Mouse (Mus musculus): ENCODE measurements around the gene Ogdh.

- TF ChIP-seq GATA1 (IDR thresholded peaks at IDR 0.05; ENCODE audit: borderline replicate concordance, low read length) (no peak), FLI1 (IDR thresholded peaks at IDR 0.05; ENCODE audit: low read length) (no peak)
Observed at GRCm38 (mm10) chr11:6345956-6346355, 54.5 kb downstream of the Ogdh start.
